ENCODE assay signal across 8 mouse cellular contexts in the genomic region with DNA sequence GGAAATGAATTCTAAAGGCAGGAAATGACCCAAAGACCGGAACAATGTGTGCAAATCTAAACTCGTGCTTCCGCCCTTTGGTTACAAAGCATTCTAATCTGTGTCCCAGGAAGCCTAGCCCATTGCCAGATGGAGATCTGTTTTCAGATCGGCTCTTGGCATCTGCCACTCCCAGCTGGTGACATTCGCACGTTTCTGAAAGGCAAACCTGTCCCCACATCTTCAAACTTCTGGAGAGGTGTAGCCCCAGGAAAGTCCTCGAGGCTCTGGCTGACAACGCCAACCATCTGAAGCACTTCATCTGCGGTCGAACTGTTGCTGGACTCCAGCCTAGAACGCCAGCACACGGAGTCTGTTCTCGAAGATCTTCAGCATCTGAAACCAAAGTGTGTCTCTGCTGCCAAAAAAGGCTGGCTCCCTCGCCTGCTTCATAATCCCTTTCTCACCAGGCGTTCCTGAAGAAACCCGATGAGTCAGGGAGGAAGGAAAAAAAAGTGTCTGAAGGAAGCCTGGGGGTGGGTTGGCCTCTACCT.
A peak's percentile ranks its signal among the peaks of the same experiment; 100 is the strongest.
DNase-seq lines count a peak whose midpoint lies in the region; ATAC-seq and TF ChIP-seq lines count a peak whose summit lies in the region.

No protein-coding gene starts in this region.

- TF ChIP-seq POLR2A in myocyte (IDR thresholded peaks at IDR 0.05; ENCODE audit: insufficient read length, low read depth) = no peak

- no peak overlapping the region for H3K4me2 ChIP-seq in neural tube, embryonic 13.5 days
- H3K4me2 ChIP-seq in limb, embryonic 12.5 days = peak overlapping the region; percentile 33
- peak overlapping the region; percentile 74 for H3K4me2 ChIP-seq in myocyte (ENCODE audit: low read depth)

- H3ac ChIP-seq in myocyte (ENCODE audit: control insufficient read depth, insufficient read length) = no peak overlapping the region

- H3K4me3 ChIP-seq in neural tube, embryonic 13.5 days = no peak overlapping the region
- H3K4me3 ChIP-seq in limb, embryonic 12.5 days (replicated peaks) = no peak overlapping the region
- H3K4me3 ChIP-seq in myocyte = no peak overlapping the region

- no peak for ATAC-seq in neural tube, embryonic 13.5 days (ENCODE audit: low read depth)
- ATAC-seq in limb, embryonic 12.5 days (ENCODE audit: insufficient number of reproducible peaks, insufficient read depth, low FRiP score, low TSS enrichment, low read depth) = no peak

- H3K9me3 ChIP-seq in neural tube, embryonic 13.5 days = no peaks in the 10 kb centered on the region
- no peaks in the 10 kb centered on the region for H3K9me3 ChIP-seq in limb, embryonic 12.5 days

- H3K9ac ChIP-seq in neural tube, embryonic 13.5 days = no peak overlapping the region
- H3K9ac ChIP-seq in limb, embryonic 12.5 days (replicated peaks) = 0 out of 2 replicates have a peak overlapping the region, but pooled peaks have one; percentile 27

- H3K27me3 ChIP-seq in neural tube, embryonic 13.5 days = no peaks in the 10 kb centered on the region
- no peaks in the 10 kb centered on the region for H3K27me3 ChIP-seq in limb, embryonic 12.5 days
- no peaks in the 10 kb centered on the region for H3K27me3 ChIP-seq in myocyte (ENCODE audit: control insufficient read depth, insufficient read depth, insufficient read length)

- 0 out of 2 replicates have a peak overlapping the region, but pooled peaks have one; percentile 33 for H3K27ac ChIP-seq in neural tube, embryonic 13.5 days (replicated peaks)
- H3K27ac ChIP-seq in limb, embryonic 12.5 days = peak overlapping the region; percentile 77

- no peaks in the 10 kb centered on the region for H3K36me3 ChIP-seq in neural tube, embryonic 13.5 days
- H3K36me3 ChIP-seq in limb, embryonic 12.5 days = no peaks in the 10 kb centered on the region
- no peaks in the 10 kb centered on the region for H3K36me3 ChIP-seq in myocyte (ENCODE audit: control insufficient read depth, insufficient read depth)

- H3K79me2 ChIP-seq in myocyte (ENCODE audit: control insufficient read depth, insufficient read depth) = no peaks in the 10 kb centered on the region

- intact Hi-C loops in gastrocnemius, postnatal 36 days (cut with DNase I) = no loop called here

- H3K4me1 ChIP-seq in neural tube, embryonic 13.5 days (replicated peaks) = 0 out of 2 replicates have a peak, but pooled peaks cover 3% of the 10 kb centered on the region
- peaks cover 23% of the 10 kb centered on the region for H3K4me1 ChIP-seq in limb, embryonic 12.5 days (replicated peaks)

- WGBS in neural tube, embryonic 13.5 days = 60% methylated on average over 16 of the region's 16 CpGs
- 30% methylated on average over 16 of the region's 16 CpGs for WGBS in limb, embryonic 12.5 days

- no peak for DNase-seq in neural tube, embryonic 10.5 days (ENCODE audit: extremely low spot score, low spot score)
- peak; percentile 85 to 90 for DNase-seq in cerebellum, postnatal 25 days
- peak; percentile 61 to 65 for DNase-seq in gastrocnemius, postnatal 36 days
- DNase-seq in kidney, adult 9 months = peak; percentile 68
- peak; percentile 46 for DNase-seq in urinary bladder, postnatal 25 days (ENCODE audit: low spot score)

TF ChIP-seq in myocyte, 11 proteins besides CTCF, POLR2A, EP300 and RAD21:
- no peak for TF ChIP-seq TCF3 (IDR thresholded peaks at IDR 0.05; ENCODE audit: insufficient read length, low read depth)
- no peak for TF ChIP-seq MYOG (IDR thresholded peaks at IDR 0.05; ENCODE audit: control insufficient read depth in 1 of 3, insufficient read depth in 1 of 3, insufficient read length in 2 of 3, low read depth in 2 of 3)
- TF ChIP-seq SRF (IDR thresholded peaks at IDR 0.05; ENCODE audit: control insufficient read depth, insufficient read length, low read depth) = peak; percentile 67
- no peak for TF ChIP-seq CEBPB (IDR thresholded peaks at IDR 0.05; ENCODE audit: insufficient read depth, poor library complexity, severe bottlenecking)
- no peak for TF ChIP-seq MAX (IDR thresholded peaks at IDR 0.05; ENCODE audit: low read depth)
- TF ChIP-seq MYOD1 (IDR thresholded peaks at IDR 0.05; ENCODE audit: control insufficient read depth in 1 of 3, insufficient read length in 2 of 3, low read depth in 2 of 3) = no peak
- TF ChIP-seq TCF12 (IDR thresholded peaks at IDR 0.05; ENCODE audit: insufficient read depth, poor library complexity, severe bottlenecking) = no peak
- TF ChIP-seq REST (IDR thresholded peaks at IDR 0.05; ENCODE audit: insufficient read depth, insufficient read length) = no peak
TF ChIP-seq in myocyte: peak in this region for 1.
